Comparison of ENCODE assay signal across 25 mouse cellular contexts in genomic region chr15:90660723-90661122, GRCm38 (mm10). TPM values are rescaled to one million over a fixed set of nuclear protein-coding genes. Genes with fewer than 3 reads are reported as not detected.
"Had no signal": no experiment of that assay in that cellular context is flagged by ENCODE, and none has a peak within 500 bp of the region (broad histone marks: within the 10 kb centered on the region; RNA-seq: fewer than 3 reads in every experiment).

No protein-coding gene starts in this region.

- H3K9me3 ChIP-seq: heart, embryonic 10.5 days; heart, embryonic 12.5 days; hindbrain, embryonic 10.5 days; hindbrain, embryonic 12.5 days; limb, embryonic 13.5 days; limb, embryonic 15.5 days; liver, embryonic 12.5 days had no signal

- H3K4me3 ChIP-seq: gastrocnemius, adult 2 months; heart, embryonic 10.5 days; heart, embryonic 12.5 days; hindbrain, embryonic 10.5 days; hindbrain, embryonic 12.5 days; layer of hippocampus, adult 2 months; limb, embryonic 13.5 days; limb, embryonic 15.5 days; liver, embryonic 12.5 days had no signal

- ATAC-seq: hindbrain, embryonic 16.5 days; inflammation-experienced regulatory T-cells, adult 6 months; liver, embryonic 12.5 days had no signal

- H3K27me3 ChIP-seq: heart, embryonic 12.5 days; hindbrain, embryonic 12.5 days; limb, embryonic 13.5 days; limb, embryonic 15.5 days; liver, embryonic 12.5 days had no signal

- DNase-seq: gastrocnemius, adult 2 months; gastrocnemius, postnatal 10 days; gastrocnemius, postnatal 25 days; heart, adult 18-20 months; heart, postnatal 10 days; heart, postnatal 4 days; kidney, adult 18-20 months; kidney, adult 8-10 months; kidney, postnatal 14 days; layer of hippocampus, postnatal 36 days; left cerebral cortex, postnatal 4 days; lung, adult 18-20 months had no signal

- H3K9ac ChIP-seq: heart, embryonic 12.5 days; hindbrain, embryonic 12.5 days; hindbrain, embryonic 14.5 days; limb, embryonic 13.5 days; limb, embryonic 15.5 days; liver, embryonic 12.5 days; liver, embryonic 14.5 days had no signal

- H3K4me1 ChIP-seq: heart, embryonic 10.5 days; heart, embryonic 12.5 days; hindbrain, embryonic 10.5 days; hindbrain, embryonic 12.5 days; limb, embryonic 13.5 days; limb, embryonic 15.5 days; liver, embryonic 12.5 days had no signal

- H3K27ac ChIP-seq: gastrocnemius, adult 2 months; heart, embryonic 10.5 days; hindbrain, embryonic 10.5 days; hindbrain, embryonic 12.5 days; hindbrain, embryonic 14.5 days; layer of hippocampus, adult 2 months; limb, embryonic 13.5 days; limb, embryonic 15.5 days; liver, embryonic 12.5 days; liver, embryonic 14.5 days had no signal

- H3K4me2 ChIP-seq: heart, embryonic 12.5 days; hindbrain, embryonic 12.5 days; hindbrain, embryonic 14.5 days; limb, embryonic 13.5 days; limb, embryonic 15.5 days; liver, embryonic 12.5 days had no signal

- H3K36me3 ChIP-seq: heart, embryonic 10.5 days; heart, embryonic 12.5 days; hindbrain, embryonic 10.5 days; hindbrain, embryonic 12.5 days; limb, embryonic 13.5 days; limb, embryonic 15.5 days; liver, embryonic 12.5 days had no signal

RNA-seq across cellular contexts. Expression of gene Cpne8, which starts 18.5 kb away (rescaled TPM):
- total RNA-seq: granulocyte monocyte progenitor cell, adult 5-6 weeks had no signal
